27 mouse cellular contexts compared by ENCODE assay signal in the genomic region with DNA sequence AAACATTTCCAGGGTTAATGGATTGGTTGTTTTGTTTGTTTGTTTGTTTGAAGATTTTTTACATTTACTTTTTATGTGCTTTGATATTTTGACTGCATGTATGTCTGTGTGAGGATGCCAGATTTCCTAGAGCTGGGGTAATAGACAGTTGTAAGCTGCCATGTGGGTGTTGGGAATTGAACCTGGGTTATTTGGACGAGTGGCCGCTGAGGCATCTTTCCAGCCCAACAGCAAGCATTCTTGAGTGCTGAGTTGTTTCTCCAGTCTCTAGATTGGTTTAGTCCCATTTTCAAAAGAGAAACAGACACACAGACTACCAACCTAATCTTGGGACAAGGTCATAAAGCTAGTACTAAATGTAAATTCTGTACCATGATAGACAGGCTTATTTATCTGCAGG. TPM values are rescaled to one million over a fixed set of nuclear protein-coding genes. Genes with fewer than 3 reads are reported as not detected.
"Had no signal": no experiment of that assay in that cellular context is flagged by ENCODE, and none has a peak within 500 bp of the region (broad histone marks: within the 10 kb centered on the region; RNA-seq: fewer than 3 reads in every experiment).

No protein-coding gene starts in this region.

- H3K9ac ChIP-seq: kidney, embryonic 15.5 days; limb, embryonic 12.5 days; limb, embryonic 15.5 days; liver, embryonic 14.5 days; liver, postnatal 0 days; lung, embryonic 14.5 days; midbrain, embryonic 12.5 days; midbrain, embryonic 15.5 days; neural tube, embryonic 12.5 days; neural tube, embryonic 15.5 days had no signal

- H3K36me3 ChIP-seq: limb, embryonic 12.5 days; limb, embryonic 15.5 days; midbrain, embryonic 12.5 days; midbrain, embryonic 15.5 days; neural tube, embryonic 12.5 days; neural tube, embryonic 15.5 days had no signal

- H3K4me1 ChIP-seq: midbrain, embryonic 15.5 days; neural tube, embryonic 15.5 days had no signal

- H3K27ac ChIP-seq: limb, embryonic 15.5 days; liver, embryonic 14.5 days; midbrain, embryonic 12.5 days; midbrain, embryonic 15.5 days; neural tube, embryonic 12.5 days; neural tube, embryonic 15.5 days had no signal

- H3K4me3 ChIP-seq: kidney, embryonic 15.5 days; limb, embryonic 12.5 days; limb, embryonic 15.5 days; midbrain, embryonic 12.5 days; midbrain, embryonic 15.5 days; neural tube, embryonic 12.5 days; neural tube, embryonic 15.5 days had no signal

- H3K27me3 ChIP-seq: kidney, embryonic 15.5 days; limb, embryonic 12.5 days; limb, embryonic 15.5 days; midbrain, embryonic 12.5 days; midbrain, embryonic 15.5 days; neural tube, embryonic 12.5 days; neural tube, embryonic 15.5 days had no signal

- H3K4me2 ChIP-seq: kidney, embryonic 15.5 days; limb, embryonic 12.5 days; limb, embryonic 15.5 days; liver, embryonic 11.5 days; lung, embryonic 14.5 days; midbrain, embryonic 12.5 days; midbrain, embryonic 15.5 days; neural tube, embryonic 12.5 days; neural tube, embryonic 15.5 days had no signal

- DNase-seq: kidney, postnatal 10 days; kidney, postnatal 36 days; left cerebral cortex, postnatal 4 days; liver, postnatal 0 days; lung, embryonic 14.5 days; right cerebral cortex, adult 18-20 months; right cerebral cortex, postnatal 14 days; right cerebral cortex, postnatal 4 days; thymus, adult 2 months; thymus, postnatal 14 days; thymus, postnatal 4 days had no signal

RNA-seq across cellular contexts. Expression of gene 1700034J05Rik, which starts 43.4 kb away (rescaled TPM):
- total RNA-seq: layer of hippocampus, adult 18-20 months; layer of hippocampus, postnatal 14 days; left cerebral cortex, adult 8-10 months; left cerebral cortex, postnatal 14 days; left cerebral cortex, postnatal 4 days; megakaryocyte, adult 5-6 weeks had no signal
- polyA plus RNA-seq: liver, embryonic 14.5 days; macrophage; midbrain, embryonic 15.5 days; neural tube, embryonic 15.5 days; stomach, postnatal 0 days; thymus, adult 2 months had no signal
